Mouse (Mus musculus) ES-E14 (cell line): ENCODE measurements around the gene Nova2.

Experiments used
- CHD2 ChIP-seq: IDR thresholded peaks from 2 replicates; pipeline ENCODE4 v1.6.1; 2014; ENCODE audit warnings: mild to moderate bottlenecking, low read depth, low read length, inconsistent platforms
- HCFC1 ChIP-seq: IDR thresholded peaks from 2 replicates; pipeline ENCODE4 v1.6.1; 2012; ENCODE audit warnings: low read length, inconsistent platforms, borderline replicate concordance; ENCODE audit not compliant: insufficient read depth
- MAFK ChIP-seq: IDR thresholded peaks from 2 replicates; pipeline ENCODE4 v1.6.1; 2014; ENCODE audit warnings: mild to moderate bottlenecking, low read depth, low read length, inconsistent platforms; ENCODE audit not compliant: insufficient read depth
- ZC3H11A ChIP-seq: IDR thresholded peaks from 2 replicates; pipeline ENCODE4 v1.6.1; 2012; ENCODE audit warnings: low read depth, mild to moderate bottlenecking, inconsistent platforms, low read length, borderline replicate concordance
- ZNF384 ChIP-seq: IDR thresholded peaks from 2 replicates; pipeline ENCODE4 v1.6.1; 2012; ENCODE audit warnings: low read depth, low read length, inconsistent platforms

GRCm38 (mm10) chr7:19012025-19012621 lies 86.4 kb downstream of the Nova2 start:
- TF ChIP-seq HCFC1 (no peak), MAFK (no peak), ZNF384 (no peak), ZC3H11A (no peak), CHD2 (no peak)
